Mouse (Mus musculus) CD4-positive, CD25-positive, alpha-beta regulatory T cell, adult 4 months (primary cell): Measurements from ENCODE around the gene Gm20388. TPM values are rescaled to one million over a fixed set of nuclear protein-coding genes. Genes with fewer than 3 reads are reported as not detected.

Experiments used
- ATAC-seq: one replicate; pipeline ENCODE4 v1.8.0; 2017
- polyA plus RNA-seq, 2 experiments: library from polyadenylated mRNA; unstranded; fragments of 100-300 nt; shearing (Covaris generic); gene quantifications; one replicate each; pipeline ENCODE4 v1.2.1; 2017

The Gm20388 gene
- polyA plus RNA-seq, 2 experiments from 2014 or later, result 10.7 to 12.8 TPM

DNA sequence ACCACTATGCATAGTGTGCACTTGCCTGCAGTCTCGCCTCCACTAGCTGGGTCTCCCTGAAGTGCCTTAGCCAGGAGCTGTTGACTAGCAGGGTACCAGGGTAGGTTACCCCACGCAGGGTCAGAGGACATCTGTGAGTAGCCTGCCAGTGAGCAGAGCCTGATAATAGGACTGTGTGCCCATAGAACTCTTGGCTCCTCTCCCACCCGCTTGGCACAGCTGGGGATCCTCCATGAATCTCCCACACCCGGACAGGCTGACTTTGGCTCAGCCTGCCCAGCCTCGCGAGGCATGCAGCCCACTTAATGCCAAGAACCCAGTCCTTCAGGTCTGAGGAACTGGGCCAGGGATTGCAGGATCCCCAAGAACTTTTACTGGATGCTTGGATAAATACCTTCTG is 2780.4 kb downstream of the Gm20388 start:
- no peak for ATAC-seq

- ATAC-seq, result no peak
These were observed 2781.5 kb downstream of the Gm20388 start for GRCm38 (mm10) chr8:122692152-122692551.

DNA sequence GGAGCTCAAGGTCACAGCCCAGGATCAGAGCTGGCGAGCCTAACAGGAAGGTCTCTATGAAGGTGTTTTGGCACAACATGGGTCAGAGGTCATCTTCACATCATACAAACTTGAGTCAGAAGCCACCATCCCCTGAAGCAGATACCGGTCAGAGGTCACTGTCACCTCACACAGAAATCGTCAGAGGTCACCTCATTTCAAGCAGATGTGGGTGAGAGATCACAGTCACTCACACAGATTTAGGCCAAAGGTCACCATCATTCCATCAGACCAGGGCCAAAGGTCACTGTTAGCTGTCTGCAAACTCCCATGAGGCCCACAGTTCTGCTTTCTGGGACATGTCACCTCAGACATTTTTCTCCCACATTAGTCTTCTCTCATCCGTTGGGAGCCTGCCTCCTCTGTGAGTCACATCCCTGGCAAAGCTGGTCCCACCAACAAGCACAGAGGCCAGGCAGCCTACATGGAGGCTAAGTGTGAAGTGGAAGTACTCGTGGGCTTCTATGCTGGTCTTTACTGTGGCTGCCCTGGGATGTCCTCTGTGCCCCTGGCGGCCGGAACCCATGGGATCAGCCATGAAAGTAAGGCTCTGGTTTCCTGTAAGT is 2784.9 kb downstream of the Gm20388 start:
- no peak for ATAC-seq

- no peak for ATAC-seq
These were observed 2786.5 kb downstream of the Gm20388 start for GRCm38 (mm10) chr8:122697181-122697581.

DNA sequence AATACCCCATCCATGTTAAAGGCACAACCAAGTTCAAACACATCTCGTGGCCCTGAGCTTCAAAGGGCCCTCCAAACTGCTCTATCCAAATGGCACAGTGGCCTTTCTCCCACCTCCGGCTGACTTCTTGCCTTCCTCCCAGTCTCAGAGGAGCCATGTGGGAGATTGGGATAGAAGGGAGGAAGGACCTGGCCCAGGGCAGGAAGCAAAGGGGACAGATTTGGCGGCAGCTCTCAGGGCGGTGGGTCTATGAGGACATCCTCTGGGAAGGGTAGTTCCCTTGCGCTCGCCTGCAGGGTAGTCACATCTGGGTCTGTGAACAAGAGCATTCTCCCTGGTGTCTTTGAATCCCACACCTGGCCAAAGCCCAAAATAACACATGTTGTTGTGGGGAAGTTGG is 2786.9 kb downstream of the Gm20388 start:
- ATAC-seq, result no peak

- ATAC-seq, result no peak
These were observed 2787.7 kb downstream of the Gm20388 start for GRCm38 (mm10) chr8:122698254-122698768.

DNA sequence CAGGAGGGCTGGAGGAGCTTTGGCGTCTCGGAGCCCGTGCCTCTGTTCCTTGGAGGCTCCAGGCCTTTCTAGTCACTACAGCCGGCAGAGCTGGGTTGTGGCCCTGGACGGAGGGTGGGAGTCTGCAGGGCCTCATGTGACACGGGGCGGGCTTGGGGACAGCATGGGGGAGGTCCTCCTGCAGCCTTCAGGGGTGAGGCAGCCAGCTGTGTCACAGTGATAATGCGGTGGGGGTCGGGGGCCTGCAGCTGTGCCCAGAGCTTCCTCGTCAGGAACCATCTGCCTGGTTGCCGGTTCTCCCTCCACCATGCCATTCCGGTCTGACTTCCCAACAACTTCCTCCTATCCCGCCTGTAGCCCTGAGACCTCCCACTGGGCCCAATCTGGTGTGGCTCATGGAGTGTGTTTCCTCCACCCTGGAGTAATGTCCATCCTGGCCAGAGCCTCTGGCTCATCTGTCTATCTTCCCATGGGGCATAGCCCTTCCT is 2788.4 kb downstream of the Gm20388 start, which contains the start of gene Cbfa2t3:
Gene Cbfa2t3, minus strand, starts transcription at position 105 of the 488 bp plus-strand sequence.
- ATAC-seq, result no peak

DNA sequence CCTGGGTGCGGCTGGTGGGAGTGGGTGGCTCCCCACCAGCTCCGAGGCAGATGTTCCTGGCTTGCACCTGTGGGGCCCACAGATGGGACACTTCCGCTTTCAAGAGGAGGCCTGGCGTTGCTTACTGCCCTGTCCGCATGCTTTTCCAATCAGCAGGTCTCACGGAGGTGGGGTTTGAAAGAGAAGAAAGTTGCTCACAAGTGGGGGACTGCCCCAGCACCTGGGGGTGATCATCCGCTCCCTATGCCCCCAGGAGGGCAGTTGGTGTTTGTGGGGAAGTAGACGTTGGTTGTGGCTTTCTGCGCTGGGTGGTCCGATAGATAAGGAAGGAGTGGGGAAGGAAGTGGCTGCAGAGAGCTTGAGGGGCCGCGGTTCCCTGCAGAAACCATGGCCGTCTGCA is 2790.0 kb downstream of the Gm20388 start:
- no peak for ATAC-seq

DNA sequence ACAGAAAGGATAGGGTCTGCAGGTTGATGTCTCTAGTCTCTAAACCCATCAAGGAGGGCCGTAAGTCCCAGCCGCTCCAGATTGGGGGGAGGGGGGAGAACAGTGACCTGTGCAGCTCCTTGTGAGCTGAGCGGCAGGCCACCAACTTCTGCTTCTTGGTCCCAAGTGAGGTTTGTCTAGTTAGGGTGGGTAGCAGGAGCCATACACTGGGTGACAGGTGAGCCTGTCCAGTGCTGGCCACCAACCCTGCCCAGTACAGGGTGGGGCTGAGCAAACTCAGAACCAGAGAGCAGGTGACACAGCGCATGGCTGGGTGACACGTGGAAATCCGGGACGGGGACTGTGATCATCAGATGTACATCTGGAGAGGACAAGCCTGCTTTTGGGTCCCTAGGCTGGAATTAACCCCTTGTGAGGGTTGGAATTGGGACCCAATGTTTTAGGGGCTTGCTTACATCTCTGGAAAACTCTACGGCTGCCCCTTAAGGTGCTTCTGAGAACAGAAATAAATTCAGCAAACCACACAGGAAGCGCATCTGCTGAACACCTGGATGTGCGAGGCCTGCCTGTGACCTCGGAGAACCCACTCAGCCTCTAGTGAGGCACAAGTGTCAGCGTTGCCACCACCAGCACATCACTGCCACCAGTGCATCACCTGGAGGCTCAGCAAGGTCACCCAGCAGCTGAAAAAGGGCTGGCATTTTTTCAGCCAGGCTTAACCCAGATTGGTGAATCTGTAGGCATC is 2791.0 kb downstream of the Gm20388 start:
- peak; percentile 53 for ATAC-seq

DNA sequence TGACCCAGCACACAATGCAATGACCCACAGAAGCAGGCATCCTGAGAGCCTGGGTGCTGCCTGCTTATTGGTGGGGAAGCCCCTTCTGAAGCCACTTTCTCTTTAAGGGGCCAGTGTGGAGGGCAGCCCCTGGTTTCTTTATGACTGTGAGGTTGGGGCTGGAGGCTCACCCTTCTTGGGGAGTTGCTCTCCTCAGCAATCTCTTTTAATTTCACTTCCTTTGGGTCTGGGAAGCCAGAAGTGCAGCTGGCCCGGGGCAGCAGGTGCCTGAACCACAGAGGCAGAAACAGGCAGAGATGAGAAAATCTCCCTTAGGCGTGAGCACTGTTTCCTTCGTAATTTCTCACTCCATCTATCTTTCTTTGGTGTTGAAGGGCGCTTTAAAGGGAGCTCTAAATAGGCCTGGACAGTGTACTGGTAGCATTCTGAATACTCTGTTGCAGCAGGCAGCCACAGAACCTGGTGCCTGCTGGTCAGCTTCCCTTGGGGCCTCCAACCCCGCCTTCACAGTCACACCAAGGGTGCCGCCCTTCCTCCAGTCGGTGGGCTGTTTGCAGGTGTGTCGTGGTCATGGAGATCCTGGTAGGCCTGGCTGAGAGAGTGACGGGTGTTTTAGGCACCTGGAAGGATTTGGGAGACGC is 2791.8 kb downstream of the Gm20388 start:
- peak; percentile 60 for ATAC-seq

DNA sequence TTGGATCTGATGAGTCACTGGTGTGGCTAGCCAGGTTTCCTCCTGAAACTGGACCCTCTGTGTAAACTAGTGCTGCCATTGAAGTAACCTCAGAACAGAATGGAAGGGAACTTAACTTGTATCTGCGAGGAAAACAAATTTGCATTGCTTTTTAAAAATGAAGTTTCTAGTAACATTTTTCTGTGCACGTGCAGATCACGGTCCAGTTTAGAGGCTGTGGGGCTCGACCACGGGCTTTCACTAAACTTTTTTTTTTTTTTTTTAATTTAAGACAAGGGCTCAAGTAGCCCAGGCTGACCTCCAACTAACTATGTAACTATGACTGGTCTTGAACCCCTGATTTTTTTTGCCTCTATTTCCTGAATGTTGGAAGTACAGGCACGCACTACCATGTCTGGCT is 2792.3 kb downstream of the Gm20388 start:
- ATAC-seq, result no peak

- no peak for ATAC-seq
These were observed 2794.0 kb downstream of the Gm20388 start for GRCm38 (mm10) chr8:122704612-122705011.

DNA sequence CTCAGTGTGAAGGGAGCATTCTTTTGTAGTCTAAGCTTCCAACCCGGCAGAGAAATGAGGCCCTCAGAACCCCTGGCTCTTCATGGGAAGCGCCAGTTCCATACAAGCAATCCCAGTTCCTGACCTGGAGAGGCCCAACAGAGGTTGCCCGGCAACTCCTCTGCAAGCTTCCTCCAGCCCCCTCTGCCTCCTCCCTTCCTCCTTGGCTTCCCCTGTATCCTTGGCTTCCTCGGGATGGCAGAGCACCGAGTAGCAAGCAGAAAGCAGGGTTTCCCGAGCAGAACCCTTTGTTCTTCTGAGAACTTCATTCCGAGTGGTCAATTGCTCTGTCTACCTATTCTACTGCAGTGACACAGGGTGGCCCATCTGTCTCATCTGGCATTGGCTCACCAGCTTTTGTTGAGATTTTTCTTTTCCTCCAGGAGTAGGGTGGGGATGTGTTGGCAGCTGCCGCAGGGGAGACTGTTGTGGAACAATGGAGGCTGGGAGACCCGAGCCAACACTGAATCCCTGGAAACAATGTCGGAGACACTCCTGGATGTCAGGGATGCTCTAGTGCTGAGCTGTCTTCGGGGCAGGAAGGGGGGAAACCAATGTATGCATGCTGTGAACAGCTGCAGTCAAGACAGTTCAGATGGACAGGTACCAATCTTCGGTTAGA is 2795.4 kb downstream of the Gm20388 start:
- ATAC-seq, result no peak

- ATAC-seq, result no peak
These were observed 2796.5 kb downstream of the Gm20388 start for GRCm38 (mm10) chr8:122707184-122707583.

- no peak for ATAC-seq
These were observed 2798.9 kb downstream of the Gm20388 start for GRCm38 (mm10) chr8:122709340-122710111.

GRCm38 (mm10) chr8:122711480-122711879 is 2800.8 kb downstream of the Gm20388 start:
- no peak for ATAC-seq

DNA sequence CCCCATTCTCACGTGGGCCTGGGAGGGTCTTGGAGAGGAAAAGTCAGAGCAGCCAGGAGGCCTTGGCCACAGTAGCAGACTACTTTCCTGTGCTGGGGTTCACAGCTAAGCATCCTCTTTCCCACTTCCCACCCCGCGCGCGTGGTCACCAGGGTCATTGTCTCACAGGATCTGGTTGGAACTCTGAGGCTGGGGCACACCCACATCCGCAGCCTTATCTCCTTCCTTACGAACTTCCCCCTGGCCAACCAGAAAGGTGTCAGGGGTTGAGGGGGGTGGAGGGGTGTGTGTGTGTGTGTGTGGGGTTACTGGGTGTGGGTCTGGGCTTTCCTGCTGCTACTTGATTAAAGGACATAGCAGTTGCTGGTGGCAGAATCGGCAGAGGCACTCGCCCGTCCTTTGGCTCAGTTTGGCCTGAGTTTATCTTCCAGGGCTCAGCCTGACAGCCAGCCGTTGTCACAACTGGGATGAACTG is 2801.3 kb downstream of the Gm20388 start:
- ATAC-seq, result no peak

DNA sequence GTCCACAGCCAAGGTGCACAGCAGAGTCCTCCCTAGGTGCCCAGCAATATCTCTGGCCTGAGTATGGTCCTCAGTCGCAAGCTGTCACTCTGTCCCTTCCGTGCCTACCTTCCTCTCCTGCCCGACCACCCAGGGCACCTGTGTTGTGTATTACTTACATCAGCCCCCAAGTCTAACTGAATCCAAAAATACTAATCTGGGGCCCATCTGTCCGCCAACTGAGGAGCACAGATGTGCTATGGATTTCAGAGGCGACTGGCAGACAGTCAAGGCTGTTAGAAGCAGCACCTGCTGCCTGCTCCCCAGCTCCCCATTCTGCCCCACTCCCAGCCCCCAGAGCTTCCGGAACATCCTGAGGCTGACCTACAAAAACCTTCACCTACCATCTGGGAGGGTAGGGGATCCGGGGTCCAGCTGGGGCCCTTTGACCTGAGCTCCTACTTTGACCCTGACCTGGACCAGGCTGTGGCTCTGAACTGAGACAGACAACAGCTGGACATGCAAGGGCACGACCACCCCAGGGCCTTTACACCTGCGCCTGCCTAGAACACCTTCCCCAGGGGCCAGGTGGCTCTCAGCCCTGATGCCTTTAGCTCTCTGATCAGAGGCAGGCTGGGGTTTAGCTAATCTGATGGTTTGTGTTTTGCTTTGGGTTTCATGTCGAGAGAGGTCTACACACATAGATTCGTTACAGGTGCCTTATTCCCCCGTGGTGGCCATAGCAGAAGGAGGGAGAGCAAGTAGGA is 2801.9 kb downstream of the Gm20388 start:
- ATAC-seq, result no peak

DNA sequence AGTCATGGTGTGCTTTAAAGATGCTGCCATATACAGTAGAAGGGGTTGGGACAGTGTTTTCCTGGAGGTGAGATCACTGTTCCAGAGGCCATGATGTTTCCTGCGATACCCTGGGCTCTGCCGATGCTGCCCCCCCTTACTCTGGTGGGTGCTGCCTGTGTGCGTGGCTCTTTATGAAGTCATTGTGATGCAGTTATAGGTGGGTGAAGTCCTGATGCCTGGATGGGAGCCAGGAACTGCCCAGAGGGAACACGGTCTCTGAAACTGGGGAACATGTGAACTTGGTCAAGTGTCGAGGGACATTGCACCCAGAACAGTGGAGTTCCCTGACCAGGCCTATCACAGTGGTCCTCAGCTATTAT is 2802.5 kb downstream of the Gm20388 start:
- ATAC-seq, result no peak

DNA sequence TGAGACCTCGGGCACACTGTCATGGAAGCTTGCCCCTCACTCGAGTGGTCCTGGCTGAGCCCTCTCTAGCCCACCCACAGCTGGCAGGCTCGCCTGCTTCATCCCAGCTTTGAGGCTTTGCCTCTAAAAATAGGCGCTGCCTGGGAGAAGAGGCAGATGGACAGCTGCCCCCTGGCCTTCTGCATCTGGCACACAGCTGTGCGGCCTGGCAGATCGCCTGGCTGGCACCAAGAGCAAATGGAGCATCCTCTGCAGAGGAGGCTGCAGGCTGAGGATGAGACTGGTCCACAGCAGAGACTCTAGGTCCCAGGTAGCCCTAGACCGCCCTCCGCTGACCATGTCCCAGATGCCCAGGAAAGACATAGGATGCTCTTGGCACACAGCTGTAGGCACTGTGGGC is 2805.9 kb downstream of the Gm20388 start:
- no peak for ATAC-seq

DNA sequence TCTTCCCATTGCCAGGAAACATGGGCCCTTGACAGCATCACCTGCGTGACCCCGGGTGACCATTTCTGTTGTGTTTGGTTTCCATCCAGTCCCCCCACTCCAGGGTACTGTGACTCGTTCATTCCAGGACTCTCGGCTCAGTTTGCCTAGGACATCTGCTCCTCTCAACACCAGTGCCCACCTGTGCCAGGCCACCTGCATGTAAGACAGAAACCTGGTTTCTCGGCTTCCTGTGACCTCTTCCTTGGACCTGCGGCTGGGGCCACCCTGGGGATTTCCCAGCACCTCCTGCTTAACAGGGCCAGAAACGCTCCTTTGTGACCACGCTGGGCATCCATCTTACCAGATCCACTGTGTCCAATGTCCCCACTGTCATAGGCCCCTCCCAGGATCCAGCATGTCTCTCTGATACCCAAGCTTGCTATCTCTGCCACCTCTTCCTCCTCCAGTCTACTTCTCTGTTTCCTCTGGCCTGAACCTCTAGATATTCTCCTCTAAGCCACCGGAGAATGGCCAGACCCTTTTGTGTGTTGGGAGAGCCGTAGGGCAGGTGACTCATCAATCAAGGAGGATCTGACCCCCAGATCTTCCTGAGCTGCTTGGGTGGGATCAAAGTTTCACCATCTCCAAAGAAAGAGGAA is 2807.3 kb downstream of the Gm20388 start:
- no peak for ATAC-seq
